Mouse (Mus musculus): ENCODE data around the gene AW549877. TPM values are rescaled to one million over a fixed set of nuclear protein-coding genes. Genes with fewer than 3 reads are reported as not detected.

AW549877 gene
- polyA plus RNA-seq, 1 experiment from 2014 or later: 42.1 TPM

GRCm38 (mm10) chr15:4024726-4025507, 29.4 kb upstream of the AW549877 start:
- Histone ChIP-seq H3K27me3 (no peaks in the 10 kb centered on the region), H3K4me2 (replicated peaks) (no peak overlapping the region), H3K9me3 (no peaks in the 10 kb centered on the region), H3K4me3 (replicated peaks) (no peak overlapping the region), H3K27ac (no peak overlapping the region), H3K36me3 (no peaks in the 10 kb centered on the region), H3K9ac (replicated peaks) (no peak overlapping the region), H3K4me1 (replicated peaks) (peaks cover 16% of the 10 kb centered on the region)
- ATAC-seq: no peak
- 85% methylated on average over 13 of the region's 13 CpGs for WGBS

DNA sequence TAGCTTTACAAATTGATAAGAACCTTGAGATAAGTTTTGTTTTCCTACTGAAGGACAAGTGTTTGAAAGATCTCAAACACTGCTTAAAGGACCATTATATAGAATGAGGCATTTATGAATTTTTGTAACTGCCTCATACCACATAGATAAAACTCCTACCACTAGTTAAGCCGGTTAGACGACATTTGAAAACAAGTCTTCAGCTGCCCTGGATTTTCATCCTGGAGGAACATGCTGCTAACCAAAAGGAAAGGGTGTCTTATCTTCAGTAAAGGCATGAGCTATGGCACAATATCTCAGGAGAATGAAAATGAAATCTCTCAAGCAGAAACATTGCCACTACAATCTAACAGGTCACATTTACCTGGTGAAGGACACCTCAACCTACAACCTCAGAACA, 28.2 kb upstream of the AW549877 start:
- WGBS: 91% methylated on average over 2 of the region's 2 CpGs
- H3K36me3 ChIP-seq: no peaks in the 10 kb centered on the region

DNA sequence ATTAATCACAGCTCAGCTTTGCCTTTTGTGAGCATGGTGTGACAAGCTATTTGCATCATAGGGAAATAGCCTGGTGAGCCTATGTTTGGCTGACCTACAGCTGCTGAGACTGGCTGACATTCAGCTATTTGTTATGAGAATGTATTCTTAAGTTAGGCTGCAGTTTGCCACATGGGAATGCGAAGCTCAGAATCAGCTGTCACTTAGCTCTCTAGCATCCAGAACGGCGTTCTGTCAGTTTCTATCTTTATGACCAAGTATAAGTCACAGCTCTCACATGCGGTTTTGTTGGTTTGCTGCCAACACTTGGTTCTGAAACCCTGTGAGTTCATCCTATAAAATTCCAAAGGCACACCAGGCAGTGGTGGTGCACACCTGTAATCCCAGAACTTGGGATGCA, 25.2 kb upstream of the AW549877 start:
- Histone ChIP-seq H3K9ac (replicated peaks) (no peak overlapping the region), H3K36me3 (no peaks in the 10 kb centered on the region), H3K4me2 (replicated peaks) (no peak overlapping the region), H3K27ac (no peak overlapping the region), H3K4me1 (replicated peaks) (0 out of 2 replicates have a peak, but pooled peaks cover 3% of the 10 kb centered on the region), H3K4me3 (replicated peaks) (no peak overlapping the region), H3K9me3 (no peaks in the 10 kb centered on the region), H3K27me3 (no peaks in the 10 kb centered on the region)
- ATAC-seq: no peak
- 86% methylated on average over 4 of the region's 4 CpGs for WGBS

More for the DNA sequence above, 28.2 kb upstream of the AW549877 start:
- no peak for ATAC-seq
- no peak overlapping the region for H3K4me3 ChIP-seq (replicated peaks)
- peaks cover 16% of the 10 kb centered on the region for H3K4me1 ChIP-seq (replicated peaks)
- H3K9ac ChIP-seq (replicated peaks): no peak overlapping the region
- H3K27ac ChIP-seq: no peak overlapping the region
- no peaks in the 10 kb centered on the region for H3K9me3 ChIP-seq
- H3K4me2 ChIP-seq (replicated peaks): no peak overlapping the region
- no peaks in the 10 kb centered on the region for H3K27me3 ChIP-seq

- H3K27me3 ChIP-seq: no peaks in the 10 kb centered on the region
- no peak overlapping the region for H3K27ac ChIP-seq
- no peak for ATAC-seq
- no peak overlapping the region for H3K4me2 ChIP-seq (replicated peaks)
- 71% methylated on average over 2 of the region's 2 CpGs for WGBS
- no peaks in the 10 kb centered on the region for H3K9me3 ChIP-seq
- no peak overlapping the region for H3K4me3 ChIP-seq (replicated peaks)
- no peaks in the 10 kb centered on the region for H3K36me3 ChIP-seq
- no peak overlapping the region for H3K9ac ChIP-seq (replicated peaks)
- no peaks in the 10 kb centered on the region for H3K4me1 ChIP-seq (replicated peaks)
Observed at GRCm38 (mm10) chr15:4013873-4014272, 18.3 kb upstream of the AW549877 start.

DNA sequence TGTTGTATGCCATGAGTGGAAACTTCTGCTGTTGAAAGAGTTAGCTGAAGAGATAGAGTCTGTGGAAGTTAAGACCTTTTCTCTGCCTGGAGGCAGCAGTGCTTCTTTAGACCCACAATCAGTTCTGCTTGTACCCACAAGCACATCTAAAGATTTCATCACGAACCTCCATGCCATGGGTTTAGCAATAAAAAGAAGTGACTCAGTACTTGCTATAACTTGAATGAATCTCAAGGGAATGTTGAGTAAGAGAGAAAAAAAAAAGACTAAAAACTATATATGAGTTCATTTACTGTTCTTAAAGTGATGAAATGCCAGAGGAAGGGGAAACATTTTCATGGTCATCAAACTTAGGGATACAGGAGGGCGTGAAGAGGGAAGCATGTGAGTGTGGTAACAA, 5.0 kb upstream of the AW549877 start:
- Histone ChIP-seq H3K27me3 (no peaks in the 10 kb centered on the region), H3K9me3 (peaks cover 8% of the 10 kb centered on the region), H3K4me1 (replicated peaks) (0 out of 2 replicates have a peak, but pooled peaks cover 4% of the 10 kb centered on the region), H3K4me3 (replicated peaks) (no peak overlapping the region), H3K9ac (replicated peaks) (no peak overlapping the region), H3K4me2 (replicated peaks) (no peak overlapping the region), H3K36me3 (no peaks in the 10 kb centered on the region), H3K27ac (no peak overlapping the region)
- ATAC-seq: no peak
- 83% methylated on average over 2 of the region's 2 CpGs for WGBS

GRCm38 (mm10) chr15:3999144-3999543, 3.6 kb upstream of the AW549877 start:
- Histone ChIP-seq H3K4me2 (replicated peaks) (no peak overlapping the region), H3K4me1 (replicated peaks) (peaks cover 12% of the 10 kb centered on the region), H3K36me3 (no peaks in the 10 kb centered on the region), H3K27ac (no peak overlapping the region), H3K9me3 (no peaks in the 10 kb centered on the region; the same call in 1 of the 2 replicates), H3K27me3 (no peaks in the 10 kb centered on the region), H3K4me3 (replicated peaks) (no peak overlapping the region), H3K9ac (replicated peaks) (no peak overlapping the region)
- ATAC-seq: no peak
- WGBS: 73% methylated on average over 2 of the region's 2 CpGs

DNA sequence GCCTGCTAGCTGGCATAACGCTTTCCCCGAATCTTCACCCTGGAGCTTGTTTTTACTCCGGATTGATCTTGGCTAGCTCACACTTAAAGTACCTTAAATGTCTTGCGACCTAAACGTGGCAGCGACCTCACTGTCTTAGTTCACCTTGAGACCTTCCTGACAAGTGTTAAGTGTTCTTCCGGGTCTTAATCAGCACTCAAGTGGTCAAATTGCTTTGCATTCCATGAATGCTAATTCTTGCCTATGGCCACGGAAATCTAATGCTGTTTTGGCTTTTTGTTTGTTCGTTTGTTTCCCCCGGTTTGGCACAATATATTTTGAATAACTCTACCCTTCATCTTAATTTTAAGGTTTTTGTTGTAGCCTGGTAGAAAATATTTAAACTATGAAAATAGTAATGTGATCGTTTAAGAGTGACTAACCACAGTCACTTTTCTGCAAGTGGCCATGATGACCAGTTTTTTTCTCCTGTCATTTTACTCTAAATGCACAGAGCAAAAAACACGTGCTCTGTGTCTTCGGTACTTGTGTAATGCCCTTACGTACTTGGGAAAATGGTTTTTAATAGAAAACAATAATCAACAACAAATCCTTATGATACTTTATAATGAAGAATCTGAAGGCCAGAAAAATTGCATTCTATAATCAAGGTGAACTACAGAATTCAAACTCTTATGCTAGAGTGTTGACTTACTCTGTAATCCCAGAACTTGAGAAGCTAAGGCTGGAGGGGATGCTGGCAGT, 895 bp upstream of the AW549877 start:
- Histone ChIP-seq H3K27ac (peak overlapping the region; percentile 77), H3K4me1 (replicated peaks) (peaks cover 17% of the 10 kb centered on the region), H3K9me3 (no peaks in the 10 kb centered on the region), H3K27me3 (no peaks in the 10 kb centered on the region), H3K4me2 (replicated peaks) (peak overlapping the region; percentile 71), H3K9ac (replicated peaks) (peak overlapping the region; percentile 56), H3K36me3 (peaks cover 7% of the 10 kb centered on the region), H3K4me3 (replicated peaks) (peak overlapping the region; percentile 77)
- 24% methylated on average over 14 of the region's 14 CpGs for WGBS
- no peak for ATAC-seq

DNA sequence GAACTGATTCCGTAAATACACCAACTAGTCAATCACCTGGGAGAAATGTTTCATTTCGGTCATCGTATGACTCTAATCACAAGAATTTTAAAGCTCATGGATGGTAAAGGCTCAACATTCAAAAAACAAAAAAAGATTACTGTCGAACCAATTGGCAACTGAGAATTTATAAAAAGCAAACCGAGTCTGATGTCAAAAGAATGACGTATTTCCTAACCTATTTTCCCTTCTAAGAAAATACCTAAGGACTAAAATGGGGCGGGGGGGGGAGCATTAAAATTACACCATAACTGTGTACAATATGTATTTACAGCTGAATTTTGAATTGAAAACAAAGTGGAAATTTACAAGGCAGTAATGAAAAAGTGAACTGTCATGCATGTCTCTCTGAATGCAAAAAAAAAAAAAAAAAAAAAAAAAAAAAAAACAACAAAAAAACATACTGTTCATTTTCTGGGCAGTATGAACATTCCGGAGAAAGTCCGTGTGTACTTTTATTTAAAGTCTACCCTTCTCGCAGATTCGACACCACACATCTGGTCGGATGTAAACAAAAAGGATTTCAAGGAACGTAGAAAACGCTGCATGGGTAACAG, 594 bp downstream of the AW549877 start:
- Histone ChIP-seq H3K4me3 (replicated peaks) (peak overlapping the region; percentile 77), H3K9ac (replicated peaks) (peak overlapping the region; percentile 87), H3K4me1 (replicated peaks) (peaks cover 17% of the 10 kb centered on the region), H3K4me2 (replicated peaks) (peak overlapping the region; percentile 48), H3K9me3 (no peaks in the 10 kb centered on the region), H3K36me3 (peaks cover 20% of the 10 kb centered on the region), H3K27ac (peak overlapping the region; percentile 94), H3K27me3 (no peaks in the 10 kb centered on the region)
- 27% methylated on average over 14 of the region's 14 CpGs for WGBS
- ATAC-seq: no peak

DNA sequence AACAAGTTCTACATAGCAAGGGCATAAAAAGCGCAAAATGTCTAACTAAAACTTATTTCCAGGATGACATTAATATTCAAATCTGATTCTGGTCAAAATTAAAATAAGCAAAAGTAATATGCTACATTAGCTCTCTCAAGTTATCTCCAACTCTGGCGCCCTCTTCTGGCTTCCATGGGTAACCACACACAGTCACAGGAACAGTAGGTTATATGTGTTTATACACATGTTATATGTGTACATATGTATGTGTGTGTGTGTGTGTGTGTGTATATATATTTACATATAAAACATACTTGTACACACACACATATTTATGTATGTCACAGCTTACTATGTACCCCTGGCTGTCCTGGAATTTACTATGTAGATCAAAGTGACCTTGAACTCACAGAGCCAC, 7.6 kb downstream of the AW549877 start:
- Histone ChIP-seq H3K9ac (replicated peaks) (no peak overlapping the region), H3K27ac (no peak overlapping the region), H3K36me3 (peaks cover 65% of the 10 kb centered on the region), H3K4me2 (replicated peaks) (no peak overlapping the region), H3K9me3 (no peaks in the 10 kb centered on the region), H3K4me3 (replicated peaks) (no peak overlapping the region), H3K4me1 (replicated peaks) (no peaks in the 10 kb centered on the region), H3K27me3 (no peaks in the 10 kb centered on the region)
- peak; percentile 50; the same call in 1 of the 2 replicates for ATAC-seq
- WGBS: 63% methylated on average over 2 of the region's 2 CpGs

GRCm38 (mm10) chr15:3984876-3985275, 10.7 kb downstream of the AW549877 start:
- Histone ChIP-seq H3K27me3 (no peaks in the 10 kb centered on the region), H3K4me3 (replicated peaks) (no peak overlapping the region), H3K4me2 (replicated peaks) (no peak overlapping the region), H3K9me3 (no peaks in the 10 kb centered on the region), H3K9ac (replicated peaks) (no peak overlapping the region), H3K27ac (no peak overlapping the region), H3K36me3 (peaks cover 48% of the 10 kb centered on the region), H3K4me1 (replicated peaks) (peaks cover 3% of the 10 kb centered on the region; the same call in 1 of the 2 replicates)
- no peak for ATAC-seq
- 93% methylated on average over 2 of the region's 2 CpGs for WGBS

DNA sequence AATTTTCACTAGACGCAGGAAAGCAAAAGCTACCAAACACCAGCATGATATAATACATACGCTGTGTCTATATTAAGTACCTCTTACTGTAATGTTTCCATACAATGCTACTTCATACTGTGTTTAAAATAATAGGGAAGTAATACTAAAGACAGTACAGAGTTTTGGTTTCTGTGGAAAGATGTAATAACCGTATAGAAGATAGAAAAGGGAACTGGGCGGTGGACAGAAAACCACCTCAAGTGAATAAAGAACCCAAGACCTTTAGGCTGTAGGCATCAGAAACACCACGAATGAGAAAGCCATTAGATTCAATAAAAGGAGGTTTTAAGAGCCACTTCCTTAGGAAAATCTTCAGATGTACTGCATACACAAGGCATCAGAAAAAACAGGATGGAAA, 12.8 kb downstream of the AW549877 start:
- peaks cover 7% of the 10 kb centered on the region; the same call in 1 of the 2 replicates for H3K4me1 ChIP-seq (replicated peaks)
- H3K9ac ChIP-seq (replicated peaks): no peak overlapping the region
- H3K9me3 ChIP-seq: no peaks in the 10 kb centered on the region
- no peak for ATAC-seq
- H3K27ac ChIP-seq: no peak overlapping the region
- H3K36me3 ChIP-seq: peaks cover 34% of the 10 kb centered on the region
- H3K4me3 ChIP-seq (replicated peaks): no peak overlapping the region
- H3K4me2 ChIP-seq (replicated peaks): no peak overlapping the region
- no peaks in the 10 kb centered on the region for H3K27me3 ChIP-seq
- WGBS: 96% methylated on average over 5 of the region's 5 CpGs

DNA sequence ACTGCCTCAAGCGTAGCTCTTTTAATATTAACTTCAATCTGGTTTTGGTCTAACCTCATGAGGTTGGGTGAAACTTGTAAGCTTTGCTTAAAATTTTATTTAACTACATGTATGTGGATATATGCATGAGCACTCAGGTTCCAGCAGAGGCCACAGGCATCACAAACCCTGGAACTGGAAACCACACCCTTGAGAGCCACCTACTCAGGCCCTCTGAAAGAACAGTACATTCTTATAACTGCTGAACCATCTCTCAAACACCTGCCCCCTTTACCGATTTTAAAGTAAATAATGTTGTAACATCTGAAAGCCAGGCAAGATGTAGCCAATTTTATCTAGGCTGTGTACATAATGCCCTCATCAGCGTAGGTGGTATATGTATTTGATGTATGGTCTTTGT, 15.7 kb downstream of the AW549877 start:
- ATAC-seq: peak; percentile 18; the same call in 1 of the 2 replicates
- peak overlapping the region; percentile 68; the same call in 1 of the 2 replicates for H3K4me3 ChIP-seq (replicated peaks)

More for the DNA sequence above, 15.7 kb downstream of the AW549877 start:
- WGBS: 92% methylated on average over 3 of the region's 3 CpGs
- Histone ChIP-seq H3K9me3 (no peaks in the 10 kb centered on the region), H3K36me3 (peaks cover 15% of the 10 kb centered on the region), H3K4me1 (replicated peaks) (peaks cover 7% of the 10 kb centered on the region; the same call in 1 of the 2 replicates), H3K27ac (peak overlapping the region; percentile 95; the same call in 1 of the 2 replicates), H3K4me2 (replicated peaks) (peak overlapping the region; percentile 67), H3K9ac (replicated peaks) (peak overlapping the region; percentile 90), H3K27me3 (no peaks in the 10 kb centered on the region)
